Mouse (Mus musculus) liver, adult (tissue): ENCODE results near the gene Hacl1.

Source experiments
- GATA4 ChIP-seq: IDR thresholded peaks from 2 replicates; pipeline ENCODE4 v1.6.1; 2014; ENCODE audit warnings: mild to moderate bottlenecking, low read length; ENCODE audit not compliant: insufficient replicate concordance

Gene Hacl1

DNA sequence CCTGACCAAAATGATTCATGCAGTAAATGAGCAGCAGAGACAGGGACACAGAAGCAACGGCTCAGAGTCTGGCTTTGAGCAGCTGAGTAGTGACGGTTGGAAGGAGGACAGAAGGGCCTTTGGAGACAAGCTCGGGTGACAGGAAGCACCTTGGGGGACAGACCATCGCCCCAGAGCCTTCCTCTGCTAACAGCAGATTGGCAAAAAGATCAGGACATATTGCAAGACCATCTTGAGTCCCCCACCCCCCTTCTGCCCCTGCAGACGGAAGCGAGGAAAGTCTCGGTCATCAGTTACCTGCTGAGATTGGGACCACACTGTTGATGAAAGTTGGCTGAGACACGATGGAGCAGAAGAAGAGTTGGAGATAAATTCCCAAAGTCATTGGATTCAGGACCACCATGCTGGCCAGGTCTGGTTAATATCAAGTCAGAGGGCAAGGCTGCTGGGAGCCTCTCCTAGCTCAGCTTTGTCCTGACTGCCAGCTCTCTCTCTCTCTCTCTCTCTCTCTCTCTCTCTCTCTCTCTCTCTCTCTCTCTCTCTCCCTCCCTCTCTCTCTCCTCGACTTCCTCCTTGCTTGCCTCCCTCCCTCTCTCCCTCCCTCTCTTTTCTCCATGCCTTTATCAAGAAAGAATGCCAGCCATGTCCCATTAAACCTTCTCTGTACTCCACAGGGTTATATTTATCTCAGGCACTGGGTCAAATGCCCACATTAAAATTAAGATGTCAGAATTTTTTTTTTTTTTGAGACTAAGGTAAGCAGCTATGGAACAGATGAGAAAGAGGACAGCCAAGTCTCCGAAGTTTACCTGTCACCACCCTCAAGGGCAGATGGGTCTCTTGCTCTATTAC is 64.0 kb downstream of the Hacl1 start:
- no peak for TF ChIP-seq GATA4

- TF ChIP-seq GATA4 = no peak
Observed at GRCm38 (mm10) chr14:31575866-31576265, 65.2 kb downstream of the Hacl1 start.

- no peak for TF ChIP-seq GATA4
Observed at GRCm38 (mm10) chr14:31574903-31575665, 66.0 kb downstream of the Hacl1 start.

DNA sequence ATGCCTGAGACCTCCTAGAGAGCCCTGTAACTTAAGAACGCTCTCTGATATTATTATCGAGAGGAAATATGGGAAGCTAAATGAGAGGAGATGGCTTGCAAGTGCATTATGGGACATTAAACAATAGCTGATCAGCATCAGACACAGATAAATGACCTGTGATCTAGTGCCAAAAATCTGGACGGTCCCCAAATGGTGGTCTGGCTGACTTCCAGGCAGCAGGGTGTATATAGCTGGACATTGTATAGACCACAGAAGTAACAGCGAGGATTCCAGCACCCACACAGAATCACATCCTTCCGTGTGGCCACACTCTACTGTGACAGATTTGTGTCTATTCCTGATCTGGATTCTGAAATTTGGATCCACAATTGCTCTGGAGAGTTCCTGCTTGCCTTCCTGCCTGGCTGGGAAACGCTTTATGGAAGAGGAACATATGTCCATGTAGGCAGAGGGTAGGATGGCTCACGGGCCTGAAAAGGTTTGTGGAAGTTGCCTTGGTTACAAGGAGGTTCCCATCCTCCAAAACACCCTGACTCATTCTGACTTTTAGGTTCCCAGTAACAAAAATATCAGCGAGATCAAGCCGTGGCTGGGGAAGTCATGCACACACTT is 68.4 kb downstream of the Hacl1 start:
- TF ChIP-seq GATA4 = no peak

- no peak for TF ChIP-seq GATA4
Observed at GRCm38 (mm10) chr14:31571419-31571818, 69.7 kb downstream of the Hacl1 start.

GRCm38 (mm10) chr14:31570131-31570951 is 70.7 kb downstream of the Hacl1 start:
- no peak for TF ChIP-seq GATA4

- TF ChIP-seq GATA4 = no peak; the same call in 1 of the 2 replicates
Observed at GRCm38 (mm10) chr14:31569151-31569631, 71.9 kb downstream of the Hacl1 start.

DNA sequence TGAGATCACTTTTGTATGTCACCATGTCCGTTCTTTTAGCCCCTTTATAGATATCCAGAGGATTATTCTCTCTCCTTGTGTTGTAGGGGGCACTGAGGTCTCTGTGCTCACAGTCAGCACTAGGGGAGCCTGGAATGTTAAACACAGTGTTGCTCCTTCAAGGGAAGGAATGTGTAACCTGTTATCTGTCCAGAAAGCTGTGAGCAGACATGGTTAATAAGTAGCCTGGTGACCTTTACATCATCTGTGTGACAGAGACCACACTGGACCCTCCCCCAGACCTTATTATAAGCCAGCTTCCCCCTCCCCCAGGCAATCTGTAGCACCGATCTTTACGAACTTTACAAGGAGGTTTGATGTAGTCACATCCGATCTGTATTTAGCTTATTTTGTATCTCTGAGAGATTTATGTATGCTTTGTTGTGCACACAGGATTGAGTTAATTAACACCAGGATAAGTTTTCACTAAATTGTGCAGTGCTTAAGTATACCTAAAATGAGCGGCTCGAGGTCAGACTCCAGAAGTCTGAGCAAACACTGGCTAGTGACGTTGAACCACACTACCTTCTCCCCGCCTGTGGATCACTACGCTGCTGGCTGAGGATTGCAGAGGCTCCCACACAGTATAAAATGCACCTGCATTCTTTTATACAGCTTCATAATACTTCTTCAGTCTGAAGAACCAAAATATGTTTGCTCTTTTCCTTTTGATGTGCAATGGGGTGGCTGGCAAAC is 75.4 kb downstream of the Hacl1 start:
- TF ChIP-seq GATA4 = no peak

- no peak for TF ChIP-seq GATA4
Observed at GRCm38 (mm10) chr14:31564452-31565179, 76.5 kb downstream of the Hacl1 start.

GRCm38 (mm10) chr14:31560886-31561285 is 80.2 kb downstream of the Hacl1 start:
- no peak for TF ChIP-seq GATA4

GRCm38 (mm10) chr14:31559216-31559615 is 81.9 kb downstream of the Hacl1 start:
- TF ChIP-seq GATA4 = no peak

- no peak for TF ChIP-seq GATA4
Observed at GRCm38 (mm10) chr14:31557784-31558183, 83.3 kb downstream of the Hacl1 start.

DNA sequence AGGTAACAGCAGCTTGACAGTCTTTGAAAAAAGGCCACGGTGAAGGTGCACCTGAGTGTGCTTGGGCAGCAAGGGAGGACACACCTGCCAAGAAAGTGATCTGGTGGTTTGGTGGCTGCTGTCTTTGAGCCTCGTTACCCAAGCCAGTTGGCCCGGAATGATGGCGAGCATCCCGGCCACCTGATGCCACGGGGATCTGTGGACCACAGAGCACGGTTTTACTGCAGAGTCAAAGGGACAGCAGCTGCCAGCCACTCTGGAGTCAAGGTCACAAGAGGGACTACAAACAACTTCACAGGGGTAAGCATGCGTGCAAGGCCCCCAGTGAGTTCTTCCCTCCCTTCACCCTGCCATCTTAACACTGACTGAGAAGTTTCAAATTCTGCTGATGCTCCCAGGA is 83.8 kb downstream of the Hacl1 start:
- no peak for TF ChIP-seq GATA4
